Mouse (Mus musculus) ES-Bruce4 (cell line): ENCODE results near the gene Uchl4. TPM values are rescaled to one million over a fixed set of nuclear protein-coding genes. Genes with fewer than 3 reads are reported as not detected.

Experiments
- H3K27ac ChIP-seq: 2 replicates; pipeline ENCODE4 v1.5.1; 2012; ENCODE audit warnings: low read length, inconsistent platforms; ENCODE audit not compliant: insufficient read depth
- H3K27me3 ChIP-seq: 2 replicates; pipeline ENCODE4 v1.6.1; 2012; ENCODE audit warnings: mild to moderate bottlenecking, low read length, inconsistent platforms; ENCODE audit not compliant: control insufficient read depth, poor library complexity, insufficient read depth, severe bottlenecking
- H3K36me3 ChIP-seq: 2 replicates; pipeline ENCODE4 v1.6.1; 2012; ENCODE audit warnings: inconsistent platforms, mild to moderate bottlenecking, low read length, moderate library complexity; ENCODE audit not compliant: control insufficient read depth, poor library complexity, insufficient read depth, severe bottlenecking
- H3K4me1 ChIP-seq: one replicate; pipeline ENCODE4 v1.8.1; 2011; ENCODE audit warnings: low read length; ENCODE audit not compliant: control insufficient read depth, insufficient read depth
- H3K4me3 ChIP-seq: 2 replicates; pipeline ENCODE4 v1.5.1; 2011; ENCODE audit warnings: low read depth, mild to moderate bottlenecking, low read length
- H3K9ac ChIP-seq: 2 replicates; pipeline ENCODE4 v1.6.1; 2012; ENCODE audit warnings: low read depth, mild to moderate bottlenecking, inconsistent platforms; ENCODE audit not compliant: poor library complexity, severe bottlenecking
- H3K9me3 ChIP-seq: replicated peaks from 2 replicates; pipeline ENCODE4 v1.6.1; 2012; ENCODE audit warnings: mild to moderate bottlenecking, low read length, inconsistent platforms; ENCODE audit not compliant: control insufficient read depth, poor library complexity, insufficient read depth, severe bottlenecking
- CTCF ChIP-seq: IDR thresholded peaks from one replicate; pipeline ENCODE4 v1.8.1; 2011; ENCODE audit warnings: low read depth, low read length
- EP300 ChIP-seq: IDR thresholded peaks from 2 replicates; pipeline ENCODE4 v1.6.1; 2011; ENCODE audit warnings: low read depth, low read length; ENCODE audit not compliant: insufficient read depth
- POLR2A ChIP-seq: IDR thresholded peaks from one replicate; pipeline ENCODE4 v1.8.1; 2011; ENCODE audit warnings: low read length; ENCODE audit not compliant: insufficient read depth
- polyA plus RNA-seq: library from polyadenylated mRNA; stranded (reverse); fragments of >200 nt; gene quantifications from 2 replicates; pipeline ENCODE4 v1.2.4, GENCODE M21; 2011; ENCODE audit warnings: low read depth; ENCODE audit not compliant: missing spikeins, insufficient read depth, insufficient read length

Uchl4 gene
- polyA plus RNA-seq, 1 experiment, result 13.2 TPM

DNA sequence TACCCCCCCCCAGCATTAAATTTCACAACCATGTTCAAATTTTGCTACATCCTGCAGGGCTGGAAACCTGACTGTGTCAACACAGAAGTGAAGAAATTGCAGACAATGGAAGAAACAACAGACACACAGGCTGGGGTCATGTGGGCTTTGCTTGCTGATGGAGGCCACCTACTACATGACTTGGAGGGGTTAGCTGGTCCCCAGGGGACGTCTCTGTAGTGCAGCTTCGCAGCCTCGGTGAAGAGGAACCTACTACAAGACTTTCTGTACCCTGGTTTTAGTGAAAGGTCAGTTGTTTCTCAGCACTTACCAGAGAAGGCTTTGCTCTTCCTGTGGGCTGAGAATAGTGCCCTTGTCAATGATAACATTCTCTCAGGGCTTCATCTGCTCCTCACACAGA is 36.2 kb downstream of the Uchl4 start:
- Histone ChIP-seq H3K27me3 (no peaks in the 10 kb centered on the region), H3K9me3 (no peaks in the 10 kb centered on the region), H3K27ac (peak overlapping the region; percentile 53), H3K4me1 (no peaks in the 10 kb centered on the region), H3K9ac (no peak overlapping the region), H3K36me3 (no peaks in the 10 kb centered on the region), H3K4me3 (no peak overlapping the region)
- TF ChIP-seq CTCF (no peak), POLR2A (no peak), EP300 (no peak)

DNA sequence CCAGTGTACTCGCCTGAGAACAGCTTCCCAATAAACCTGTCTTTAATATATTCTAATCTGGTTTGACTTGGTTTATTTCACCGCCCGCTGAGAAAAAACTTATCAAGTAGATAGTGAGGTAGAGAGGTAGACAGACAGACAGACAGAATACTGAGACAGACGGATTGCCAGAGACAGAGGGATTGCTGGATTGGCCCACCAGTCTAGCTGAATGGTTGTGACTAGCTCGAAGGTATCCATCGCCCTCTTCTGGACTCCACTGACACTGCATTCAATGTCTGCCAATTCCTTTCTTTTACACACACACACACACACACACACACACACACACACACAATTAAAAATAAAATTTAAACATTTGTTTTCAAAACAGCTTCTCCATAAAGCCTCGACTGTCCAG is 37.6 kb downstream of the Uchl4 start:
- H3K9ac ChIP-seq, result peak overlapping the region; percentile 57; the same call in 1 of the 2 replicates
- H3K4me1 ChIP-seq, result no peaks in the 10 kb centered on the region
- no peak overlapping the region for H3K27ac ChIP-seq
- H3K27me3 ChIP-seq, result no peaks in the 10 kb centered on the region
- no peaks in the 10 kb centered on the region for H3K36me3 ChIP-seq
- TF ChIP-seq EP300 (no peak), CTCF (peak; percentile 70)
- peak overlapping the region; percentile 37; the same call in 1 of the 2 replicates for H3K4me3 ChIP-seq
- no peaks in the 10 kb centered on the region for H3K9me3 ChIP-seq

- H3K9ac ChIP-seq, result no peak overlapping the region
- TF ChIP-seq EP300, result no peak
- no peak for TF ChIP-seq POLR2A
- TF ChIP-seq CTCF, result no peak
- H3K4me3 ChIP-seq, result no peak overlapping the region
These were observed 38.8 kb downstream of the Uchl4 start for GRCm38 (mm10) chr9:64273757-64274156.

DNA sequence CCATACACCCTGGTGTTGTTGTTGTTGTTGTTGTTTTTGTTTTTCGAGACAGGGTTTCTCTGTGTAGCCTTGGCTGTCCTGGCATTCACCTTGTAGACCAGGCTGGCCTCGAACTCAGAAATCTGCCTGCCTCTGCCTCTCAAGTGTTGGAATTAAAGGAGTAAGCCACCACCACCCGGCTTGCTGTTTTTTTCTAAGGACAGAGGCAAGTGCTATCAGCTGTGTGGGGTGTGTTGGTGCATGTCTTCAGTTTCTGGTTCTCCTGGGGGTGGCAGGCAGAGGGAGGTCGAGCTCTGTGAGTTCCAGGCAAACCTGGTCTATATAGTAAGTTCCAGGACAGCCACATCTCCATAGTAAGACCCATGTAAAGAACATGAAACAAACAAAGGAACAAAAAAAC is 39.3 kb downstream of the Uchl4 start:
- Histone ChIP-seq H3K9ac (no peak overlapping the region), H3K9me3 (no peaks in the 10 kb centered on the region), H3K4me1 (no peaks in the 10 kb centered on the region), H3K36me3 (no peaks in the 10 kb centered on the region), H3K27me3 (no peaks in the 10 kb centered on the region), H3K27ac (no peak overlapping the region), H3K4me3 (no peak overlapping the region)
- TF ChIP-seq EP300, result no peak

More at GRCm38 (mm10) chr9:64273757-64274156, 38.8 kb downstream of the Uchl4 start:
- Histone ChIP-seq H3K36me3 (no peaks in the 10 kb centered on the region), H3K9me3 (no peaks in the 10 kb centered on the region), H3K27me3 (no peaks in the 10 kb centered on the region), H3K4me1 (no peaks in the 10 kb centered on the region), H3K27ac (no peak overlapping the region)

- Histone ChIP-seq H3K4me3 (no peak overlapping the region), H3K27ac (no peak overlapping the region), H3K9me3 (no peaks in the 10 kb centered on the region), H3K9ac (no peak overlapping the region), H3K27me3 (no peaks in the 10 kb centered on the region), H3K36me3 (no peaks in the 10 kb centered on the region), H3K4me1 (no peaks in the 10 kb centered on the region)
- TF ChIP-seq EP300, result no peak
- peak; percentile 78 for TF ChIP-seq CTCF
These were observed 39.9 kb downstream of the Uchl4 start for GRCm38 (mm10) chr9:64274919-64275318.

DNA sequence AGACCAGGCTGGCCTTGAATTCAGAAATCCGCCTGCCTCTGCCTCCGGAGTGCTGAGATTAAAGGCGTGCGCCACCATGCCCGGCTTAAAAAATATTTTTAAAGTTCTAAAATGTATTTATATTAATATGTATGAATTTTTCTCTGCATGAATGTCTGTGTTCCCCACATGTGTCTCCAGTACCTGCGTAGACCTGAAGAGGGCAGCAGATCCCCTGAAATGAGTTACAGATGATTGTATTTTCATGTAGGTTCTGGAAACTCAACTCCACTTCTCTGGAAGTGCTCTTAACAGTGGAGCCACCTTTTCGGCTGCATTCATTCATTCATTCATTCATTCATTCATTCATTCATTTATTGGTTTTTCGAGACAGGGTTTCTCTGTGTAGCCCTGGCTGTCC is 42.7 kb downstream of the Uchl4 start:
- TF ChIP-seq CTCF (peak; percentile 11), POLR2A (no peak)
- Histone ChIP-seq H3K9ac (no peak overlapping the region), H3K27ac (no peak overlapping the region), H3K9me3 (no peaks in the 10 kb centered on the region), H3K36me3 (no peaks in the 10 kb centered on the region), H3K4me3 (no peak overlapping the region), H3K4me1 (no peaks in the 10 kb centered on the region), H3K27me3 (no peaks in the 10 kb centered on the region)

DNA sequence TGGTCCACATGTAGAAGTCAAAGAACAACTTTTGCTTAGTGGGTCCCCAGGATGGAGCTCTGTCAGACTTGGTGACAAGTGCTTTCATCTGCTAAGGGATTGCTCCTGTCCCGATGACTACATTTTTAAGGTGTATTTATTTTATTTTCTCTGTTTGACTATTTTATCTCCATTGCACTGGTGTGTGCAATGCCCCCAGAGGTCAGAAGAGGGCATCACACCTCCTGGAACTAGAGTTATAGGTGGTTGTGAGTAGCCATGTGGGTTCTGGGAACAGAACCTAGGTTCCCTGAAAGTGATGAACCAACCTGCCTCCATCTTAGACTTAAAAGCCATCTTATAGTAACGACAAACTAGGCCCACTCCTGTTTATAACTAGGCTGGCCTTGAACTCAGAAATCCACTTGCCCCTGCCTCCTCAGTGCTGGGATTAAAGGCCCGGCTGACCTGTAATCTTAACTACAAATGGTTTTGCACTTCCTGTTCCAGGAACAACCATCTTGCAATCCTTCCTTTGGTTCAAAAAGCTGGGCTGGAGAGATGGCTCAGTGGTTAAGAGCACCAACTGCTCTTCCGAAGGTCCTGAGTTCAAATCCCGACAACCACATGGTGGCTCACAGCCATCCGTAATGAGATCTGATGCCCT is 43.8 kb downstream of the Uchl4 start:
- Histone ChIP-seq H3K4me1 (no peaks in the 10 kb centered on the region), H3K36me3 (peaks cover 2% of the 10 kb centered on the region; the same call in 1 of the 2 replicates), H3K27me3 (no peaks in the 10 kb centered on the region), H3K9ac (no peak overlapping the region), H3K9me3 (no peaks in the 10 kb centered on the region), H3K4me3 (no peak overlapping the region), H3K27ac (no peak overlapping the region)
- no peak for TF ChIP-seq EP300
